Mouse (Mus musculus) G1E (cell line): ENCODE measurements around the gene Ankmy1.
A peak's percentile ranks its signal among the peaks of the same experiment; 100 is the strongest.

Experiments
- CTCF ChIP-seq: IDR thresholded peaks from 2 replicates; pipeline ENCODE4 v1.5.1; 2012; ENCODE audit warnings: low read depth, low read length, inconsistent platforms, mixed read lengths
- GATA1 ChIP-seq: IDR thresholded peaks from 2 replicates; pipeline ENCODE4 v1.6.1; 2012; ENCODE audit warnings: borderline replicate concordance, low read length, inconsistent platforms, mixed read lengths
- GATA2 ChIP-seq: IDR thresholded peaks from 2 replicates; pipeline ENCODE4 v1.6.1; 2012; ENCODE audit warnings: low read depth, low read length, inconsistent platforms, borderline replicate concordance
- POLR2AphosphoS5 ChIP-seq: IDR thresholded peaks from 2 replicates; pipeline ENCODE4 v1.6.1; 2012; ENCODE audit warnings: low read depth, low read length, inconsistent platforms; ENCODE audit not compliant: insufficient replicate concordance
- TAL1 ChIP-seq: conservative IDR thresholded peaks from 2 replicates; pipeline ENCODE4 v1.6.1; 2012; ENCODE audit warnings: low read depth, low read length, inconsistent platforms, mixed read lengths

DNA sequence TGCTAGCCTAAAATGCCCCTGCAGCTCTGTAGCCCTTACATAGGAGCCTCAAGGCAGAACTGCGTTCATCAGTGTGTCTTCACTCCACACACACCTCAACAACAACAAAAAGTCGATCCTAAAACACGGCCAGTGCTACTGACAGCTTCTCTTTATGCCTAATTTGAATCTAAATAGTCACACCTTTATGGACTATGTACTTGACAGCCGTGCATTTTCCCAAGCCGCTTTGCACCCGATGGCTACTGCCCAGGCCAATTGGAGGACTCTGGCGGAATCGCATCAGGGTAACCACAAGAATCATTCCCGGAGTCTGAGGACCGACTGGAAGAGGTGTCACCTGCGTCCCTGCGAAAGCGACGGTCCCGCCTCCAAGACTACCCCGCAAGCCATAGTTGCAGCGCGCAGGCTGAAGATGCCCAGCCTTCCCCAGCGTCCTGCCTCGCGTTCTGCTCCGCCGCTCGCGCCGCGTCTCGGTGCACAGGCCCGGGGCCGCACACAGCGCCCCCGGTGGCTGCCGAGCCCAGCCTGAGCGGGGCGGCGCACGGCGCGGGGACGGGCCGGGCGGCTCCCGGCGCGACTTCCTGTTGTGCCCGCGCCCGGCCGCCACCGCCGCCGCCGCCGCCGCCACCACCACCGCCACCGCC, 7.7 kb upstream of the Ankmy1 start, which contains the start of gene Rnpepl1:
- TF ChIP-seq CTCF (peak; percentile 37; the same call in 1 of the 2 replicates), GATA1 (no peak), TAL1 (no peak), GATA2 (no peak), POLR2AphosphoS5 (no peak)
